Mouse (Mus musculus) left cerebral cortex, postnatal 4 days (tissue): ENCODE measurements around the gene Fam3c. TPM values are rescaled to one million over a fixed set of nuclear protein-coding genes. Genes with fewer than 3 reads are reported as not detected.

Source experiments
- DNase-seq: peaks from one replicate; pipeline ENCODE4 v3.0.0-alpha.2; 2022
- intact Hi-C: fragments of 180-260 bp; cut with DNase I; formaldehyde crosslinking; loops from one replicate; pipeline ENCODE4 v1.15.1; 2025
- total RNA-seq, 2 experiments: library from RNA; stranded (reverse); gene quantifications; 2 replicates each; pipeline ENCODE4 v1.2.3; 2021

Gene Fam3c
- total RNA-seq, 2 experiments from 2014 or later = 105 to 110 TPM

GRCm38 (mm10) chr6:22354675-22355074 is 1.4 kb downstream of the Fam3c start:
- intact Hi-C loops = no loop called here
- no peak for DNase-seq

DNA sequence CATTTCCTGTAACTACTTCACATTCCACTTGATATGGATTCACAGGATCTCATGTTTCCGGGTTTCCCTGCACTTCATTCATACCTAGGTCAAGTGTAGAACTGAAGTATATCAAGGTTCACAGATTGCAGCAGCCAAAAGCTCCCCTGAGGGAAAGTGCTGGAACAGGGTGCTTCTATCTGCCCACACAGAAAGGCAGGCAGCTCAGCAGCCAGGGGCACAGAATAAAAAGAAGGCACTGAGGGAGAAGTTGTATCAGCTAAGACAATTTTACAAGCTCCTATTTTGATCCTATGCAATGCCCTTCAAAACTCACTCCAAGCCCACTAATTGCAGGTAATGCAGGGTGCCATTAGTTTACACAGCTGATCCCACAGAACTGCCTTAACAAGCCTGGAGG is 2.0 kb downstream of the Fam3c start:
- DNase-seq = no peak
- intact Hi-C loops = no loop called here

DNA sequence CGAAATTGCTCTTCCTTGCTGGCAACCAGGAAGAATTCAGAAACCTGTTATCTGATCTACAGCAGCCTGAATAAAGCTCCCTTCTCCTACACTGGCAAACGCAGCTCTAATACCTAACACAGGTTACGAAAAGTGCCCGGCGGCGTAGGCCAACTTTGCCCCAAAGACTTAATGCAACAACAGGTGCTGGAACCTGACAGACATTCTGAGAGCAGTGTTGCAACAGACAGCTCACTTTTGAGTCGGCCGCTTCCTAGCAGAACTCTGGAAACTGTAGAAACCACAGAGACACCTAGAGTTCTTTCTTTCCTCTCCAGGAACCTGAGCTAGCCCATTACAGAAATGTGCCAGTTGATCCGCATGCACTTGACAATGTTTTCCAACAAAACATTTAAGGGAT is 4.5 kb downstream of the Fam3c start:
- DNase-seq = no peak
- intact Hi-C loops = no loop called here

GRCm38 (mm10) chr6:22350239-22350571 is 5.8 kb downstream of the Fam3c start:
- intact Hi-C loops = no loop called here
- DNase-seq = no peak

- intact Hi-C loops = no loop called here
- DNase-seq = no peak
Measured at GRCm38 (mm10) chr6:22349531-22350238, 6.4 kb downstream of the Fam3c start.

- intact Hi-C loops = no loop called here
- DNase-seq = no peak
Measured at GRCm38 (mm10) chr6:22348975-22349374, 7.1 kb downstream of the Fam3c start.

- peak; percentile 12 for DNase-seq
- intact Hi-C loops = no loop called here
Measured at GRCm38 (mm10) chr6:22348130-22348529, 7.9 kb downstream of the Fam3c start.

DNA sequence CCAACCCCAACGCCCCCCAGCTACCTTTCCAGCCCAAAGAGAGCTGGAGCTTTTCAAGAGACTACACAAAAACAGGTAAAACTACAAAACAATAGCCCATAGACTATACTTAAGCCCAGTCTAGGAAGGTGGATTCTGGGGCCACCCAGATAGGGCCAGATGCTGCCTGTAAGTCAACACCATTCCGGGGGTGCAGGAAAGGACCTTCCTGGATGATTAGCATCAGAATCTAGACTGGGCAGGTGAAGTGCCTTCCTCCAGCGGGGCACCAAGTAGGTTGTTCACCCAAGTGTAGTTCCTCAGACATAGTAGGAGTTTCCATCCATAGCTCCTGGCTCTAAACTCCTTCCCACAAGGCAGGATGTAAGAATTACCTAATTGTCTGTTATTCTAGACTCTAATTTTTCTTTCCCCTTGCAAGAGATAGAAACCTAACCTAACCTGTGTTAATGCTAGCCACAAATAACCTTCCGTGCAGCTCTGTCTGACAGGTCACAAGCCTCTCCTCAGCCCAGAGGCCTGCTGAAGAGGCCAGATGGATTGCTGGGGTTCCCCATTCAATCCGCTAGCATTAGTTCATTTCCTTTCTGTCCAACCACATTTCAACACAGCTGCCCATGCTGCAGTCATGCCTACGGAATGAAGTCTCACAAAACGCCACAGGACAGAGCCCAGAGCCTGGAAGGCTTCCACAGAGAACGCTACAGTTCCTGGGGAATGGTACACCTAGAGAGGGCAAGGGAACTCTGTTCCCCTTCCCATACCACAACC is 8.7 kb downstream of the Fam3c start:
- no peak for DNase-seq
- intact Hi-C loops = no loop called here

DNA sequence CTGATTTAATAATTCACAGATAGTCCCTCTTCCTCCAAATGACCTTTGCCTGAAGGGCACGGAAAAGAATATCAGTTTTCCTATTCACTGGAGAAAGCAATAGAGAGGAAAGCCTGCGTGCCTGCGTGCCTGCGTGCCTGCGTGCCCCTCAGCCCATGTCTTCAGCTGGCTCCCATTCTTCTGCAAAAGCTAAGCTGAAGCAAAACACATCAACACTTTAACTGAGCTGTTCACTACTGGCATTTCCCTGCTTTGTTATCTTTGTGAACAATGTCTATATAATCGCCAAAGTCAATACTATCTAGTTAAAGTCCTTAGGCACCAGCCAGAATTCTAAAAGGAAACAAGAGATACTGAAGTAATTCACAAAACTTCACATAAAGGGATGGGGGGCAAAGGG is 11.6 kb downstream of the Fam3c start:
- intact Hi-C loops = no loop called here
- DNase-seq = no peak

DNA sequence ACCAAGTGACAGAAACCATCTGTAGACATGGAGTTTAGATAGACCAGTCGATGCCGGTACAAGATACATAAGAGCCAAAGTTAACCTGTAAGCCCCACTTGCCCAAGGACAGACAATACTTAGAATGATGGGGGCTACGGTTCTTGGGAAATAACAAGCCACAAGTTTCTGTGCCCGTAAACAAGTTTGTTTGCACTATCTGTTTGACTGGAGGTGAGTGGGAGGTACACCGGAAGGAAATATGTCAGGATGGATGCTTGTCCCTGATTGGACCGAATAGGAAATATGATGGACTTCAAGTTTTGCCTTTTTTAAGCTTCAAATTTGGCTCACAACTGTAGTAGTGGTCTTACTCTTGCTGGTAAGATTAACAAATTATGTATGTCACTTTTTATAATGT is 12.3 kb downstream of the Fam3c start:
- intact Hi-C loops = no loop called here

DNA sequence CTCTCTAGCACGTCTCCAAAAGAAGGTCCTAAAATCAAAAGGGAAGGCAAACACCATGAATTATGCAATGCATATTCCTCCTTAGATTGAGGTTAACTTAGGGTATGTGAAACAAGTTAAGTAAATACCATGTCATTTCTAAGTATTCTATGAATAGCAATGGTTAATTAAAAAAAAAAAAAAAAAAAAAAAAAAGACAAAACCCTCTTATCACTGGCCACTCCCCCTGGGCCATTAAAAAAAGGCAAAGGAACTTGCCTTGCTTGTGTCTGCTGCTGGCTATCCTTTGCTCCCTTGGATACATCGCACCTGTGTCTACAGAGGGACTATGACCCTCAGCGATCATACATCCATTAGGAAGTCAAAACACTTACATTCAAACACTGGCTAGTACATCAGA is 12.8 kb downstream of the Fam3c start:
- no peak for DNase-seq
- intact Hi-C loops = no loop called here

More for the DNA sequence above, 12.3 kb downstream of the Fam3c start:
- no peak for DNase-seq

DNA sequence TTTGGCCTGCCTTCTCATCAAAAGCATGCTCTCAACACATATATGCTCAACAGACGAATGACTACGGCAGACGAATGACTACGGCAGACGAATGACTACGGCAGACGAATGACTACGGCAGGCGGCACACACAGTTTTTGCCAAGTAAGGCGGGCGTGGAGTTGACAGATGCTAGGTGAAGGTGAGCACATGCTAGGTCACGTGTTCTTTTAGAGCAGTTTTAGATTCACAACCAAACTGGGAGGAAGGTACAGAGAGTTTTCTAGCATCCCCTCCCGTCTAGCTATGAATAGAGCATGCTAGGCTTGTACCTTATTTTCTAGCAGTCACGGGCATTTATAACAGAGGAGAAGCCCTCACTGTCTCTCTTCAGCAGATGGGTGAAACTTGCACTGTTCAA is 15.3 kb downstream of the Fam3c start:
- intact Hi-C loops = no loop called here

DNA sequence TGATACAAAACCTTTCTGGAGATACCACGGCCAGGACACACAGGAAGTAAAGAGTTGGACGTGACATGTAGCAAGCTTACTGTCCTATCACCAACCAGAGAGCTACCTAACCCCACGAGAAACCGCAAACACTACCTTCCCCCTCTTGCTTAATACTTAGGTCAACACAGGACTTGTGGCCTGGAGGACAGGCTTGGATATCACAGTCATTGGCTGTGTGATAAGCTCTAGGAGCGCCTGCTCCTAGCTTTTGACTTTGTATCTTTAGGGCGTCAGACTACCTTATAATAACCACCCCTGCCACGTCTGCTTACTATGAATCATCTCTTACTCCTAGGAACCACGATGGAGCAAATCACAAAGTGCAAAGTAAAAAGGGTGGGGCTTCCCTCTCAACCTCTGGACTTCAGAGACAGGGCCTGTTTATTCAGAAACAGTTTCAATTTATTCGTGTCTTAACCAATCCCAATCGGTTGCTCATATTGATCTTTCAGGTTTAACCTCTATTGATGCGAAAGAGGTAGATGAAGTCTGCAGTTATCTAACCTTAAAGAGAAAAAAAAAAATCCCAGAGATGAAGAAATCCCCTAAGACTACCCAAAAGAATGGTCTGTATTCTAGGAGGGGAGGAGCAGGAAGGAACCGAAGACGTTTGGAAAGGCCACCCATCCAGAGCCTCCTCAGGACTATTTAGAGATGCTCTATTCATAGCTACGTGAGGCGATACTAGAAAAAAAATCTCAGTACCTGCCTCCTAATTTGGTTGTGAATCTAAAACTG is 16.1 kb downstream of the Fam3c start:
- DNase-seq = no peak
- intact Hi-C loops = no loop called here

More for the DNA sequence above, 15.3 kb downstream of the Fam3c start:
- DNase-seq = no peak

DNA sequence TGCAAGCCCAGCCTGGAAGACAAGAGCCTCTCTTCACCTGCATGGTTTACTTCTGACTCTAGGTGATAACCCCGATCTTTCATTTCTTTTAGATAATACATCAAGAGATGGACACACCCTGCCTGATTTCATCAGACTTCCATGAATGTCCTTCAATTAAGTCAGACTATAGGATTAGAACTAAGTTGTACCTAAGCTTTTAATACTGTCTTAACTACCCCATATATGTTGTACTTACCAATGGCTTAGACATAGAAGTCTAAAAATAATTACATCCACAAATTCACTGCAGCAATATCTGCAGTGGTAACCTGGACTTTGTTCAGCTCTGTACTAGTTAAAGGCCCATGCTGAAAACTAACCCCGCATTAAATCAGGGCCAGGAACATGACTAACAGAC is 23.5 kb downstream of the Fam3c start:
- intact Hi-C loops = no loop called here
- DNase-seq = no peak

- intact Hi-C loops = no loop called here
- no peak for DNase-seq
Measured at GRCm38 (mm10) chr6:22330169-22330960, 25.7 kb downstream of the Fam3c start.

DNA sequence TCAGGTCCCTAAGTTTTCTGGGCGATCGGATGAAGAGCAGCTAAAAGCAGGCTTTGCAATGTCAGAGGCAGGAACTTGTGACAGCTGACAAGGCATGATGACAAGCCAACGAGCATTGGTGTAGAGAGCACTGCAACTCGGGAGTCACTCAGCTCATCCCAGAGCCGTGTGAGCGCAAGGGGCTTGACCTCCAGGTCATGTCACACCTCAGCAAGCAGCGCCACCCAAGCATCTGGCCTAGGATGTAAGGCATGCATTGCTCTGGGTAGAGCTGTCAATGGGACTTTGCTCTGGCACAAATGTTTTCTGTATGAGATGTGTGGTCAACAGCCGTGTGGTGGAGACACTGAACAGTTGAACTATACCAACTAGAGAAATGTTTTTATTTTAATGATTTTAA is 28.1 kb downstream of the Fam3c start:
- intact Hi-C loops = loop anchor here (5.0 kb wide), 1 partner anchor 654 kb away; no protein-coding TSS in a partner anchor
- no peak for DNase-seq

GRCm38 (mm10) chr6:22327091-22327490 is 29.0 kb downstream of the Fam3c start:
- intact Hi-C loops = loop anchor here (5.0 kb wide), 1 partner anchor 655 kb away; no protein-coding TSS in a partner anchor
- no peak for DNase-seq

- intact Hi-C loops = loop anchor here (5.0 kb wide), 1 partner anchor 656 kb away; no protein-coding TSS in a partner anchor
- DNase-seq = no peak
Measured at GRCm38 (mm10) chr6:22326289-22326688, 29.8 kb downstream of the Fam3c start.

DNA sequence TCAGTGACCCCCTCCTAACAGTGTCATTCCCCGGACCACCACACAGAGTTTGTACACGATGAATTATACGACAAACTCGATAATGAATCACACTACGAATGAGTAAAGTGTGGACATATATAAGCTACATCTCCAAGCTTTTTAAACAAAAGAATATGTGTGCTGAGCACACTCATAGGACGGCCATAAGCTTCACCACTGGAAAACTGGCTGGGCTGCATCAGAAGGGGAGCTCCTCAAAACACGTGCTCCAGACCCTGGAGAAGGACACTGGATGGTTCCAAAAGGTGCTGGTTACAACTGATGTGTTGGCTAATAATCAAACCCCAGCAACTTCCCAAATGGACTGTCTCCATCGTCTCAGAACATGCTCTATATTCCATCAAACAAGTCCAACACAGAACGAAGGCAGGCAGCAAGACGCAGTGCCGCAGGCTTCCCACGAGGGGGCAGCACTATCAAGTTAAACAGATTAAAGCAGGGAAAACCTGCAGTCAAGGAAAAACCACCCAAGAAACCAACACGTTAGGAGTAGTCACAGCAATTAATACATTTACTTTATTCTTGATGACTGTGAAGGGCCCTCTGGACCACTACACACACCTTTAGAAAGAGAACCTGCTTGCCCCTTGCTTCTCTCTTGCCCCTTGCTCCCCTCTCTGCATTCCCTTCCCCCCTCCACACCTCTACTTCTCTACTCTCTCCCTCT is 30.5 kb downstream of the Fam3c start:
- intact Hi-C loops = loop anchor here (1.0 to 5.0 kb wide), 3 partner anchors 169 to 657 kb away; no protein-coding TSS in a partner anchor
- DNase-seq = peak; percentile 74

DNA sequence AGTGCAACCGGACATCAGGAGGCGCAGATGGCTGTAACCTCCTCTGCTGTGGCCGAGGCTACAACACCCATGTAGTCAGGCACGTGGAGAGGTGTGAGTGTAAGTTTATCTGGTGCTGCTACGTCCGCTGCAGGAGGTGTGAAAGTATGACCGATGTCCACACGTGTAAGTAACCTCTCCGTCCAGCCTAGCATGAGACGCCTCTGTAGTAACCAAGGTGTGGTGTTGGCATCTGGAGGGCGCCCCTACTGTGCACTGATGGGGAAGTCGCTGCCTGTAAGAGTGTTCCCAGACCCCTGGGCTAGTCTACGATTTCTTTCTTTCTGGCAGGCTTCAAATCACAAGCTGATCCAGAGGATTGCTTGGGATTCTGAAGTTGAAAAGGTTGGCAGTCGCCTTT is 58.0 kb downstream of the Fam3c start:
- DNase-seq = no peak
- intact Hi-C loops = no loop called here
